In the genomic region with DNA sequence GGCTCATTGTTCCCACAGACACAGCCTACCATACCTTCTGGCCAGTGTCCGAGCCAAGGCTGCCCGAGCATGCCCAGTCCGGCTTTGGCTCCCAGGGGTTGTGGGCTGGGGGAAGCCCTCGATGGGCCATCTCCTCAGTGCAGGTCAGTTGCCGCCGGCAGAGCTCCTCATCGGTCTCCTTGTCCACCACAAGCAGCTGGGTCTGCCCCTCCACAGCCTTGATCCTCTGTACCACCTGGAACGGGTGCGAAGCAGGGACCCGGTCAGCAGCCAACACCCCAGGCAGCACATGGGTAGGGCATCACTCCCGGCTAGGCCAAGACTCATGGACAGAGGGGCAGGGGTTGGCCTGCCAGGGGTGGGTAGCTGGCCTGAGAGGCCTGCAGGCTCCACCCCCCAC, we compare ENCODE assay signal across 11 mouse cellular contexts. TPM values are rescaled to one million over a fixed set of nuclear protein-coding genes. Genes with fewer than 3 reads are reported as not detected.
DNase-seq lines count a peak whose midpoint lies in the region; ATAC-seq and TF ChIP-seq lines count a peak whose summit lies in the region.
"Had no signal": no experiment of that assay in that cellular context is flagged by ENCODE, and none has a peak within 500 bp of the region (broad histone marks: within the 10 kb centered on the region; RNA-seq: fewer than 3 reads in every experiment).

No protein-coding gene starts in this region.

- peaks cover 5% of the 10 kb centered on the region for H3K79me2 ChIP-seq in heart, adult 2 months (replicated peaks; ENCODE audit: control insufficient read depth, insufficient read depth, low read length)

- no peak for TF ChIP-seq CTCF in heart, adult 2 months (IDR thresholded peaks at IDR 0.05)
- no peak for TF ChIP-seq CTCF in intestine, postnatal 0 days (IDR thresholded peaks at IDR 0.05; ENCODE audit: low read depth)

- no peak for ATAC-seq in midbrain, embryonic 14.5 days (ENCODE audit: low FRiP score, low TSS enrichment)
- ATAC-seq in intestine, postnatal 0 days = no peak
- ATAC-seq in stomach, embryonic 16.5 days (ENCODE audit: insufficient read depth, low FRiP score) = no peak

- no peak for TF ChIP-seq EP300 in heart, adult 2 months (IDR thresholded peaks at IDR 0.05; ENCODE audit: insufficient read depth, low read depth, low read length)

- peak overlapping the region; percentile 75 for H3K9ac ChIP-seq in heart, adult 2 months (ENCODE audit: low read depth, low read length)
- no peak overlapping the region; the same call in 1 of the 2 replicates for H3K9ac ChIP-seq in midbrain, embryonic 14.5 days (replicated peaks; ENCODE audit: low read length)
- H3K9ac ChIP-seq in intestine, postnatal 0 days (ENCODE audit: low read depth, low read length) = no peak overlapping the region
- peak overlapping the region; percentile 28; the same call in 1 of the 2 replicates for H3K9ac ChIP-seq in stomach, embryonic 16.5 days (ENCODE audit: low read length)
- H3K9ac ChIP-seq: midbrain, embryonic 12.5 days had no signal

- no peaks in the 10 kb centered on the region for H3K9me3 ChIP-seq in midbrain, embryonic 10.5 days (replicated peaks)
- H3K9me3 ChIP-seq in midbrain, embryonic 14.5 days (ENCODE audit: control insufficient read depth, low read length) = no peaks in the 10 kb centered on the region
- H3K9me3 ChIP-seq in intestine, postnatal 0 days (ENCODE audit: control insufficient read depth) = no peaks in the 10 kb centered on the region
- no peaks in the 10 kb centered on the region for H3K9me3 ChIP-seq in stomach, embryonic 16.5 days (replicated peaks; ENCODE audit: control insufficient read depth, low read length)
- H3K9me3 ChIP-seq: midbrain, embryonic 12.5 days had no signal

- DNase-seq in heart, adult 2 months = peak in 1 of 2 experiments; percentile 51
- no peak for DNase-seq in heart, adult 9 months (ENCODE audit: low spot score in 2 of 2)
- DNase-seq in midbrain, embryonic 10.5 days (ENCODE audit: low spot score) = no peak
- no peak for DNase-seq in midbrain, embryonic 14.5 days
- no peak for DNase-seq in adrenal gland, postnatal 14 days
- no peak for DNase-seq in layer of hippocampus, postnatal 10 days (ENCODE audit: low spot score in 2 of 2)
- DNase-seq: adrenal gland, adult 2 months had no signal

- 56% methylated on average over 11 of the region's 11 CpGs for WGBS in heart, adult 2 months
- WGBS in midbrain, embryonic 10.5 days = 86% methylated on average over 11 of the region's 11 CpGs
- WGBS in midbrain, embryonic 14.5 days = 80% methylated on average over 11 of the region's 11 CpGs
- WGBS in intestine, postnatal 0 days = 79% methylated on average over 11 of the region's 11 CpGs
- WGBS in stomach, embryonic 16.5 days = 80% methylated on average over 11 of the region's 11 CpGs

- no peak overlapping the region for H3K4me2 ChIP-seq in midbrain, embryonic 14.5 days (ENCODE audit: low read length)
- H3K4me2 ChIP-seq in intestine, postnatal 0 days (replicated peaks; ENCODE audit: low read depth) = 0 out of 2 replicates have a peak overlapping the region, but pooled peaks have one; percentile 9
- no peak overlapping the region for H3K4me2 ChIP-seq in stomach, embryonic 16.5 days (ENCODE audit: low read depth, low read length)
- H3K4me2 ChIP-seq: midbrain, embryonic 12.5 days had no signal

- H3K4me1 ChIP-seq in heart, adult 2 months (ENCODE audit: control insufficient read depth, insufficient read depth, low read length) = peaks cover 9% of the 10 kb centered on the region
- H3K4me1 ChIP-seq in midbrain, embryonic 10.5 days = peaks cover 46% of the 10 kb centered on the region
- peaks cover 7% of the 10 kb centered on the region; the same call in 1 of the 2 replicates for H3K4me1 ChIP-seq in midbrain, embryonic 14.5 days (ENCODE audit: control insufficient read depth, insufficient read depth, low read length)
- H3K4me1 ChIP-seq in intestine, postnatal 0 days (replicated peaks; ENCODE audit: control insufficient read depth, insufficient read depth, low read length) = 0 out of 2 replicates have a peak, but pooled peaks cover 4% of the 10 kb centered on the region
- H3K4me1 ChIP-seq in stomach, embryonic 16.5 days (ENCODE audit: control insufficient read depth, insufficient read depth, low read length) = peaks cover 28% of the 10 kb centered on the region

- no peak; the same call in 1 of the 2 replicates for TF ChIP-seq POLR2A in heart, adult 2 months (IDR thresholded peaks at IDR 0.05; ENCODE audit: insufficient read depth, low read depth, low read length)

- peak overlapping the region; percentile 99 for H3K27ac ChIP-seq in heart, adult 2 months
- 0 out of 2 replicates have a peak overlapping the region, but pooled peaks have one; percentile 14 for H3K27ac ChIP-seq in midbrain, embryonic 10.5 days (replicated peaks)
- no peak overlapping the region for H3K27ac ChIP-seq in midbrain, embryonic 14.5 days (replicated peaks; ENCODE audit: low read depth, low read length)
- H3K27ac ChIP-seq in intestine, postnatal 0 days (ENCODE audit: low read depth, low read length) = no peak overlapping the region; the same call in 1 of the 2 replicates
- peak overlapping the region; percentile 53 for H3K27ac ChIP-seq in stomach, embryonic 16.5 days (ENCODE audit: low read length)
- H3K27ac ChIP-seq: midbrain, embryonic 12.5 days had no signal

- no peaks in the 10 kb centered on the region for H3K36me3 ChIP-seq in heart, adult 2 months (ENCODE audit: control insufficient read depth, insufficient read depth, low read length)
- H3K36me3 ChIP-seq in midbrain, embryonic 10.5 days = no peaks in the 10 kb centered on the region
- no peaks in the 10 kb centered on the region for H3K36me3 ChIP-seq in midbrain, embryonic 14.5 days (ENCODE audit: control insufficient read depth, insufficient read depth, low read length)
- H3K36me3 ChIP-seq in intestine, postnatal 0 days (ENCODE audit: control insufficient read depth, insufficient read depth) = no peaks in the 10 kb centered on the region; the same call in 1 of the 2 replicates
- no peaks in the 10 kb centered on the region for H3K36me3 ChIP-seq in stomach, embryonic 16.5 days (ENCODE audit: control insufficient read depth, insufficient read depth, low read length)
- H3K36me3 ChIP-seq: midbrain, embryonic 12.5 days had no signal

- no peaks in the 10 kb centered on the region for H3K27me3 ChIP-seq in heart, adult 2 months (ENCODE audit: control insufficient read depth, insufficient read depth, low read length)
- peaks cover 49% of the 10 kb centered on the region for H3K27me3 ChIP-seq in midbrain, embryonic 10.5 days (ENCODE audit: low read depth, poor library complexity, severe bottlenecking)
- H3K27me3 ChIP-seq in midbrain, embryonic 14.5 days (ENCODE audit: control insufficient read depth, insufficient read depth, low read length) = peaks cover 6% of the 10 kb centered on the region; the same call in 1 of the 2 replicates
- 0 out of 2 replicates have a peak, but pooled peaks cover 3% of the 10 kb centered on the region for H3K27me3 ChIP-seq in intestine, postnatal 0 days (replicated peaks; ENCODE audit: control insufficient read depth, insufficient read depth, low read length)
- no peaks in the 10 kb centered on the region for H3K27me3 ChIP-seq in stomach, embryonic 16.5 days (ENCODE audit: control insufficient read depth, insufficient read depth, low read length)

- H3K4me3 ChIP-seq in heart, adult 2 months = peak overlapping the region; percentile 57
- H3K4me3 ChIP-seq in midbrain, embryonic 10.5 days = peak overlapping the region; percentile 26; the same call in 1 of the 2 replicates
- H3K4me3 ChIP-seq in midbrain, embryonic 14.5 days (replicated peaks; ENCODE audit: low read depth, low read length) = no peak overlapping the region
- H3K4me3 ChIP-seq in intestine, postnatal 0 days (ENCODE audit: low read depth, low read length) = no peak overlapping the region
- peak overlapping the region; percentile 5; the same call in 1 of the 2 replicates for H3K4me3 ChIP-seq in stomach, embryonic 16.5 days (replicated peaks; ENCODE audit: low read length)
- H3K4me3 ChIP-seq: midbrain, embryonic 12.5 days had no signal

- intact Hi-C loops in heart, adult 2 months (cut with DNase I) = loop anchor here (10.0 kb wide), 1 partner anchor 427 kb away; no protein-coding TSS in a partner anchor

RNA-seq across cellular contexts. Expression of a gene that starts 2.6 kb away (rescaled TPM):
- 100 to 1,000 TPM in 1 of 2 experiments, 10 to 100 TPM in 1; 100.0 to 110 TPM for total RNA-seq in heart, adult 2 months (2021)
- 125 and 147 TPM in 2 replicates for polyA plus RNA-seq in heart, adult 2 months (2012; rRNA removed)
- 30.2 and 33.2 TPM in 2 replicates for polyA plus RNA-seq in midbrain, embryonic 10.5 days (2016; fragmentation: Nextera tagmentation; extraction: Ambion mirVana)
- 36.7 and 39.2 TPM in 2 replicates for polyA plus RNA-seq in midbrain, embryonic 14.5 days (2014; fragmentation: Nextera tagmentation; extraction: Ambion mirVana)
- polyA plus RNA-seq in intestine, postnatal 0 days (2015; fragmentation: Nextera tagmentation; extraction: Ambion mirVana) = 26.5 and 30.1 TPM in 2 replicates
- 38.0 and 39.0 TPM in 2 replicates for polyA plus RNA-seq in stomach, embryonic 16.5 days (2015; fragmentation: Nextera tagmentation; extraction: Ambion mirVana)
- total RNA-seq in adrenal gland, postnatal 14 days (2021) = 90.2 and 99.1 TPM in 2 replicates
- 10 to 100 TPM; 48.5 to 49.4 TPM for total RNA-seq in layer of hippocampus, postnatal 10 days (2021)

RNA-seq across cellular contexts. Expression of a gene that starts 10.8 kb away (rescaled TPM):
- total RNA-seq in heart, adult 2 months (2021) = not detected
- polyA plus RNA-seq in heart, adult 2 months (2012; rRNA removed) = not detected in 2 replicates
- polyA plus RNA-seq in midbrain, embryonic 10.5 days (2016; fragmentation: Nextera tagmentation; extraction: Ambion mirVana) = not detected in 2 replicates
- polyA plus RNA-seq in midbrain, embryonic 14.5 days (2014; fragmentation: Nextera tagmentation; extraction: Ambion mirVana) = not detected in 2 replicates
- polyA plus RNA-seq in intestine, postnatal 0 days (2015; fragmentation: Nextera tagmentation; extraction: Ambion mirVana) = 0.20 TPM in 1 of 2 replicates, not detected in the other
- 0.37 and 0.39 TPM in 2 replicates for polyA plus RNA-seq in stomach, embryonic 16.5 days (2015; fragmentation: Nextera tagmentation; extraction: Ambion mirVana)
- not detected in 2 replicates for total RNA-seq in adrenal gland, postnatal 14 days (2021)
- total RNA-seq in layer of hippocampus, postnatal 10 days (2021) = 1 to 10 TPM; 1.3 to 1.6 TPM
- total RNA-seq: adrenal gland, adult 2 months; gastrocnemius, postnatal 4 days had no signal
- polyA plus RNA-seq: midbrain, embryonic 12.5 days had no signal

RNA-seq across cellular contexts. Expression of a gene that starts 15.0 kb away (rescaled TPM):
- total RNA-seq in heart, adult 2 months (2021) = 1 to 10 TPM; 2.9 to 3.4 TPM
- polyA plus RNA-seq in heart, adult 2 months (2012; rRNA removed) = 4.4 and 7.0 TPM in 2 replicates
- polyA plus RNA-seq in midbrain, embryonic 10.5 days (2016; fragmentation: Nextera tagmentation; extraction: Ambion mirVana) = 25.2 and 25.3 TPM in 2 replicates
- polyA plus RNA-seq in midbrain, embryonic 14.5 days (2014; fragmentation: Nextera tagmentation; extraction: Ambion mirVana) = 6.5 and 8.9 TPM in 2 replicates
- 5.0 and 5.5 TPM in 2 replicates for polyA plus RNA-seq in intestine, postnatal 0 days (2015; fragmentation: Nextera tagmentation; extraction: Ambion mirVana)
- 18.0 and 19.1 TPM in 2 replicates for polyA plus RNA-seq in stomach, embryonic 16.5 days (2015; fragmentation: Nextera tagmentation; extraction: Ambion mirVana)
- 7.2 and 7.7 TPM in 2 replicates for total RNA-seq in adrenal gland, postnatal 14 days (2021)
- 1 to 10 TPM; 4.9 to 7.8 TPM for total RNA-seq in layer of hippocampus, postnatal 10 days (2021)

RNA-seq across cellular contexts. Expression of a gene that starts 15.1 kb away (rescaled TPM):
- 100 to 1,000 TPM; 104 to 110 TPM for total RNA-seq in heart, adult 2 months (2021)
- 178 and 194 TPM in 2 replicates for polyA plus RNA-seq in heart, adult 2 months (2012; rRNA removed)
- 62.7 and 79.2 TPM in 2 replicates for polyA plus RNA-seq in midbrain, embryonic 10.5 days (2016; fragmentation: Nextera tagmentation; extraction: Ambion mirVana)
- 79.5 and 89.5 TPM in 2 replicates for polyA plus RNA-seq in midbrain, embryonic 14.5 days (2014; fragmentation: Nextera tagmentation; extraction: Ambion mirVana)
- 24.7 and 25.8 TPM in 2 replicates for polyA plus RNA-seq in intestine, postnatal 0 days (2015; fragmentation: Nextera tagmentation; extraction: Ambion mirVana)
- polyA plus RNA-seq in stomach, embryonic 16.5 days (2015; fragmentation: Nextera tagmentation; extraction: Ambion mirVana) = 53.1 and 57.2 TPM in 2 replicates
- total RNA-seq in adrenal gland, postnatal 14 days (2021) = 100 and 110 TPM in 2 replicates
- 100 to 1,000 TPM; 171 to 176 TPM for total RNA-seq in layer of hippocampus, postnatal 10 days (2021)

RNA-seq across cellular contexts. Expression of a gene that starts 22.0 kb away (rescaled TPM):
- 10 to 100 TPM; 17.4 to 17.5 TPM for total RNA-seq in heart, adult 2 months (2021)
- polyA plus RNA-seq in heart, adult 2 months (2012; rRNA removed) = 28.1 and 29.9 TPM in 2 replicates
- 21.7 and 24.3 TPM in 2 replicates for polyA plus RNA-seq in midbrain, embryonic 10.5 days (2016; fragmentation: Nextera tagmentation; extraction: Ambion mirVana)
- polyA plus RNA-seq in midbrain, embryonic 14.5 days (2014; fragmentation: Nextera tagmentation; extraction: Ambion mirVana) = 22.8 and 24.5 TPM in 2 replicates
- 13.4 and 13.5 TPM in 2 replicates for polyA plus RNA-seq in intestine, postnatal 0 days (2015; fragmentation: Nextera tagmentation; extraction: Ambion mirVana)
- 13.6 and 13.7 TPM in 2 replicates for polyA plus RNA-seq in stomach, embryonic 16.5 days (2015; fragmentation: Nextera tagmentation; extraction: Ambion mirVana)
- 44.5 and 47.4 TPM in 2 replicates for total RNA-seq in adrenal gland, postnatal 14 days (2021)
- total RNA-seq in layer of hippocampus, postnatal 10 days (2021) = 10 to 100 TPM; 40.1 to 43.6 TPM

Comparison
In these comparisons a context has a peak if more than half of its experiments do, and no peak if none do; other contexts are left out.
1. H3K27ac ChIP-seq: peak in heart, adult 2 months (single experiment), midbrain, embryonic 10.5 days (single experiment) and stomach, embryonic 16.5 days (single experiment); none in midbrain, embryonic 14.5 days (single experiment) and intestine, postnatal 0 days (single experiment).
2. H3K4me3 ChIP-seq: peak in heart, adult 2 months (single experiment), midbrain, embryonic 10.5 days (single experiment) and stomach, embryonic 16.5 days (single experiment); none in midbrain, embryonic 14.5 days (single experiment) and intestine, postnatal 0 days (single experiment).
3. H3K9ac ChIP-seq: peak in heart, adult 2 months (single experiment) and stomach, embryonic 16.5 days (single experiment); none in midbrain, embryonic 14.5 days (single experiment) and intestine, postnatal 0 days (single experiment).